Mouse (Mus musculus): ENCODE measurements around the gene Rnase2a.

DNA sequence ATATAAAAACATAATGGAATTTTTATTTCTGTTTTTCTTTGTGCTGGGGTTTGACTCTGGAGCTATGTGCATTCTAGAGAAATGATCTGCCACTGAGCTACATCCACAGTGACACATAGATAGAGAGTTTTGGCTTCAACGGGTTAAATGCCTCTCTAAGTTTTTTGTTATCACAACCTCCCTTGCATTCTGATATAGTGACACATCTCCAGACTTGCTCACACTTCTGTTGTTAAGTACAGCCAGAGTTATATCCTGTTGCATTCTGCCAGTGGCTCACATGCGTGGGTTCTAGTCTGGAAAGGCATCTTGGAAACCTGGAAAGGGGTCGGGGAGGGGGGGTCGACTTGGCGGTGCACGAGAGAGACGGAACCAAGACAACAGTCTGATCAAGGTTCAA lies 3.8 kb upstream of the Rnase2a start:
- TF ChIP-seq EP300 (optimal IDR thresholded peaks at IDR 0.05) (no peak), CTCF (IDR thresholded peaks at IDR 0.05; ENCODE audit: low read depth) (no peak)
